Mouse (Mus musculus): ENCODE measurements at regions not wholly inside any gene's neighbourhood (a gene's known extent, or its start where the extent isn't known, plus 50 kb on each side); places are given as distances from the start of the nearest gene placed in this dataset.

DNA sequence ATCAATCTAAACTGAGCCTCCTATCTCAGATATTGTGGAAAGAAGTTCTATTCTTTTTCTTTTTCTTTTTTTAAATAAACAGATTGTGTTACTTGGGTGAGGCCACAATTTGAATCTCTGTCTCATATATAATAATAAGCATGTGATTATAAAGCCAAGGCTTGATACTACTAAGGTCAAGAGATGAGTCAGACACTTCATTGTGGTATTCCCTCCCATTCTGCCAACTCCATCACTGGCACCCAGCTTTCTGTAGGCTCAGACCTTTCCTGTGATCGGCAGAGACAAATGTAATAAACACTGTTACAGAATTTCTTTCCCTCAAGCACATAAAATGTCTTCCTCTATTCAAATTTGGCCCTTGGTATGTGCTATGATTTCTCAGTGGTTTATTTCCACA, 337.0 kb upstream of the Olfr161 start:
- TF ChIP-seq POLR2AphosphoS2 (IDR thresholded peaks at IDR 0.05; ENCODE audit: insufficient read length, low read depth) (no peak), POLR2A (IDR thresholded peaks at IDR 0.05; ENCODE audit: insufficient read length, low read depth) (no peak)

All from myocyte (in vitro differentiated cells).